In the genomic region with DNA sequence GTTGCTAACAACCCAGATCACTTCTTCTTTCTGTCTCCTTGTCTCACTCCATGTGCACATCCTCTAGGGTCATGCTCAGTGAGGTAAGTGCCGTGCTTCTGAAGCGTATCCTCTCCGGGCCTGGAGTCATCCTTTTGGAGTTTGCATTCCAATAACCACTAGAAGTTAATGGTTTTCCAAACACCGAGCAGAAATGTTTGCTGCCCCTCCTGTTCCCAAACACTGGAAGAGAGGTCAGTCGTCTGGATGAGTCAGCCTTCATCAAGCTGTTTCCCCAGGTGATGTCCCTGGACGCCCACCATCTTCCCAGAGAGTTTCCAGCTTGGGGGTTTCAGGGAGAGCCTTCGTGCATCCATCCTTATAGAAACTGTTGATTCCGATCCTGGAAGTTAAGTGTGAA, we compare ENCODE assay signal across 24 mouse cellular contexts.
"Had no signal": no experiment of that assay in that cellular context is flagged by ENCODE, and none has a peak within 500 bp of the region (broad histone marks: within the 10 kb centered on the region; RNA-seq: fewer than 3 reads in every experiment).

No protein-coding gene starts in this region.

- H3K9ac ChIP-seq: heart, embryonic 13.5 days; heart, embryonic 15.5 days; hindbrain, embryonic 13.5 days; hindbrain, embryonic 15.5 days; limb, embryonic 13.5 days; limb, embryonic 15.5 days; liver, embryonic 13.5 days had no signal

- DNase-seq: gastrocnemius, adult 2 months; gastrocnemius, postnatal 10 days; gastrocnemius, postnatal 25 days; heart, adult 18-20 months; heart, postnatal 14 days; heart, postnatal 36 days; kidney, adult 11 months; kidney, adult 2 months; kidney, adult 9 months; kidney, postnatal 14 days; kidney, postnatal 36 days; left cerebral cortex, postnatal 4 days; liver, embryonic 13.5 days had no signal

- H3K4me2 ChIP-seq: heart, embryonic 11.5 days; heart, embryonic 13.5 days; heart, embryonic 15.5 days; hindbrain, embryonic 13.5 days; hindbrain, embryonic 15.5 days; limb, embryonic 13.5 days; limb, embryonic 15.5 days; liver, embryonic 11.5 days; liver, embryonic 13.5 days had no signal

- H3K4me3 ChIP-seq: gastrocnemius, adult 2 months; heart, embryonic 13.5 days; heart, embryonic 15.5 days; hindbrain, embryonic 13.5 days; hindbrain, embryonic 15.5 days; limb, embryonic 13.5 days; limb, embryonic 15.5 days; liver, embryonic 13.5 days had no signal

- H3K9me3 ChIP-seq: heart, embryonic 13.5 days; heart, embryonic 15.5 days; hindbrain, embryonic 13.5 days; hindbrain, embryonic 15.5 days; limb, embryonic 13.5 days; limb, embryonic 15.5 days; liver, embryonic 13.5 days had no signal

- H3K27ac ChIP-seq: gastrocnemius, adult 2 months; heart, embryonic 13.5 days; heart, embryonic 15.5 days; hindbrain, embryonic 13.5 days; hindbrain, embryonic 15.5 days; hindbrain, postnatal 0 days; kidney, postnatal 0 days; limb, embryonic 13.5 days; limb, embryonic 15.5 days; liver, embryonic 13.5 days had no signal

- ATAC-seq: hindbrain, postnatal 0 days; intestine, embryonic 16.5 days had no signal

- H3K36me3 ChIP-seq: heart, embryonic 13.5 days; heart, embryonic 15.5 days; hindbrain, embryonic 13.5 days; hindbrain, embryonic 15.5 days; limb, embryonic 13.5 days; limb, embryonic 15.5 days; liver, embryonic 13.5 days had no signal

- H3K27me3 ChIP-seq: heart, embryonic 15.5 days; hindbrain, embryonic 13.5 days; hindbrain, embryonic 15.5 days; limb, embryonic 13.5 days; limb, embryonic 15.5 days had no signal
